Mouse (Mus musculus): ENCODE data around the gene Gm10518. TPM values are rescaled to one million over a fixed set of nuclear protein-coding genes. Genes with fewer than 3 reads are reported as not detected.
"Not testable (repeated sequence)": the region's sequence is repeated elsewhere in the genome, so short reads cannot be mapped to it uniquely, and the experiment has no call there.

The Gm10518 gene
- polyA plus RNA-seq, 1 experiment from 2014 or later = not detected

GRCm38 (mm10) chr1:179805751-179806150 lies 2.6 kb downstream of the Gm10518 start:
- H3K9ac ChIP-seq = no peak overlapping the region
- H3K27ac ChIP-seq = no peak overlapping the region
- H3K4me3 ChIP-seq = no peak overlapping the region
- no peak overlapping the region for H3K4me2 ChIP-seq
- H3K4me1 ChIP-seq = peaks cover 21% of the 10 kb centered on the region
- no peaks in the 10 kb centered on the region for H3K27me3 ChIP-seq
- no peaks in the 10 kb centered on the region for H3K36me3 ChIP-seq
- H3K9me3 ChIP-seq = no peaks in the 10 kb centered on the region
- WGBS = 84% methylated on average over 5 of the region's 5 CpGs
- no peak for ATAC-seq (ENCODE audit: borderline replicate concordance, extremely low read depth, low FRiP score, low TSS enrichment)

GRCm38 (mm10) chr1:179807468-179807867 lies 4.3 kb downstream of the Gm10518 start:
- Histone ChIP-seq H3K36me3 (no peaks in the 10 kb centered on the region), H3K9me3 (no peaks in the 10 kb centered on the region), H3K4me2 (no peak overlapping the region), H3K27ac (no peak overlapping the region), H3K4me3 (no peak overlapping the region), H3K4me1 (peaks cover 7% of the 10 kb centered on the region; the same call in 1 of the 2 replicates), H3K9ac (no peak overlapping the region), H3K27me3 (no peaks in the 10 kb centered on the region)
- no peak for ATAC-seq (ENCODE audit: borderline replicate concordance, extremely low read depth, low FRiP score, low TSS enrichment)
- WGBS = 54% methylated on average over 4 of the region's 4 CpGs

GRCm38 (mm10) chr1:179808300-179808699 lies 5.1 kb downstream of the Gm10518 start:
- ATAC-seq (ENCODE audit: borderline replicate concordance, extremely low read depth, low FRiP score, low TSS enrichment) = no peak
- Histone ChIP-seq H3K27ac (no peak overlapping the region), H3K4me3 (no peak overlapping the region), H3K27me3 (no peaks in the 10 kb centered on the region), H3K9me3 (no peaks in the 10 kb centered on the region), H3K9ac (no peak overlapping the region), H3K4me2 (no peak overlapping the region), H3K36me3 (no peaks in the 10 kb centered on the region), H3K4me1 (0 out of 2 replicates have a peak, but pooled peaks cover 7% of the 10 kb centered on the region)
- 48% methylated on average over 3 of the region's 3 CpGs for WGBS

DNA sequence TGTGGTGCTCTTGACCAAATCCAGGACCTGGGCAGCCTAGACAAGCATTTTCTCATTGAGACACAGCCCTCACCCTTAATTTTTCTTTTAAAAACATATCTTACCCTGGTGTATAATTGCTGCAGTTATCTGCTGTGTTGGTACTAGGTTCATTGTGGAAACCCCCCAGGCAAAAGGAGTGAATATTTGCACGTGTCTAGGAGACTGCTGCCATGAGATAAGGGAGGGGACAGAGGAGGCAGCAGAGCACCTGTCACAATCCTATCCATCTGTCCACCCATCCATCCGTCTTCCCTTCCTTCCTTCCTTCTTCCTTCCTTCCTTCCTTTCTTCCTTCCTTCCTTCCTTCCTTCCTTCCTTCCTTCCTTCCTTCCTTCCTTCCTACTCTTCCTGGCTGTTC lies 10.2 kb downstream of the Gm10518 start:
- H3K27me3 ChIP-seq = no peaks in the 10 kb centered on the region
- H3K27ac ChIP-seq = no peak overlapping the region
- H3K36me3 ChIP-seq = no peaks in the 10 kb centered on the region
- no peak overlapping the region for H3K4me2 ChIP-seq
- WGBS = 51% methylated on average over 2 of the region's 2 CpGs
- no peaks in the 10 kb centered on the region for H3K9me3 ChIP-seq
- H3K4me3 ChIP-seq = no peak overlapping the region
- no peaks in the 10 kb centered on the region for H3K4me1 ChIP-seq
- no peak for ATAC-seq (ENCODE audit: borderline replicate concordance, extremely low read depth, low FRiP score, low TSS enrichment)
- no peak overlapping the region for H3K9ac ChIP-seq

GRCm38 (mm10) chr1:179814616-179815015 lies 11.4 kb downstream of the Gm10518 start:
- ATAC-seq (ENCODE audit: borderline replicate concordance, extremely low read depth, low FRiP score, low TSS enrichment) = no peak
- Histone ChIP-seq H3K4me2 (no peak overlapping the region), H3K9me3 (no peaks in the 10 kb centered on the region), H3K27ac (no peak overlapping the region), H3K9ac (no peak overlapping the region), H3K4me1 (no peaks in the 10 kb centered on the region), H3K36me3 (no peaks in the 10 kb centered on the region), H3K4me3 (no peak overlapping the region), H3K27me3 (no peaks in the 10 kb centered on the region)
- 75% methylated on average over 2 of the region's 2 CpGs for WGBS

DNA sequence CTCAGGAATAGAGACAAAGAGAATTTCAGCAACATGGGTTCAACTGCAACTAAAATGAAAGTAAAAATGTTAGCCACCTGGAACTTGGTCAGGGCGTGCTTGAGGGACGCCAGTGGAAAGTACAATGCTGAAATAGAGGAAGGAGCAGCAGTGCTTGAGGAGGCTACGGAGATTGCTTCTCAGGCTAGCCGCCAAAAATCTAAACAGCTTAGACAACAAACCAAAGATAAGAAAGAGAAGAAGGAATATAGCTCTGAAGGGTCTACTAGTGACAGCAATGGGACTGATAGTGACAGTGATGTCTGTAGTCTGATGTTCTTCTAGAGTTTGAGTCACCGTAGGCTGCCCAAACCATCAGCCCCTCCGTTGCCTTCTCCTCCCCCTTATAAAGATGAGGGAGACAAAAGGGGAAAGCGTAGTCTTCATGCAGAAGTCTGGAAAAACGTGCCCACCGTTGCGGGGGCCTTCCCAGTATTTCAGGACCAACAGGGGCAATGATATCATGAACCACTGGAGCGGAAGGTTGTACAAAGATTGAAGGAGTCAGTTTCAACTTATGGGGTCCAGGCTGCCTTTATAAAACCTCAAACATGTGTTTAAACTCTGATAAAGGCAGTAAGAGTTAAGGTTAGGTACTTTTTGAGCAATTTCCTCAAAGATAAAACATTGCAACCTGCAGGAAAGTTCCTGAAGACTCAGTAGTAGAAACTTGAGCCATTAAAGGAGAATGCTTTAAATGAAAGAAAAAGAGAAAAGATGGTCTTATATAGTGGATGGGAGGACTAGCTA lies 15.5 kb downstream of the Gm10518 start:
- not testable (repeated sequence) for H3K27me3 ChIP-seq; H3K9me3 ChIP-seq; H3K4me3 ChIP-seq; H3K4me2 ChIP-seq; H3K4me1 ChIP-seq; H3K36me3 ChIP-seq; H3K9ac ChIP-seq; H3K27ac ChIP-seq; ATAC-seq (ENCODE audit: borderline replicate concordance, extremely low read depth, low FRiP score, low TSS enrichment)
- 82% methylated on average over 11 of the region's 11 CpGs for WGBS

GRCm38 (mm10) chr1:179824549-179824948 lies 21.4 kb downstream of the Gm10518 start:
- Histone ChIP-seq H3K4me3 (no peak overlapping the region), H3K4me2 (no peak overlapping the region), H3K27ac (no peak overlapping the region), H3K9me3 (no peaks in the 10 kb centered on the region), H3K4me1 (no peaks in the 10 kb centered on the region), H3K27me3 (no peaks in the 10 kb centered on the region), H3K9ac (no peak overlapping the region), H3K36me3 (no peaks in the 10 kb centered on the region)
- ATAC-seq (ENCODE audit: borderline replicate concordance, extremely low read depth, low FRiP score, low TSS enrichment) = no peak
- 61% methylated on average over 5 of the region's 5 CpGs for WGBS

- 90% methylated on average over 5 of the region's 5 CpGs for WGBS
- no peaks in the 10 kb centered on the region for H3K27me3 ChIP-seq
- H3K4me1 ChIP-seq = no peaks in the 10 kb centered on the region
- ATAC-seq (ENCODE audit: borderline replicate concordance, extremely low read depth, low FRiP score, low TSS enrichment) = no peak
- H3K27ac ChIP-seq = no peak overlapping the region
- no peaks in the 10 kb centered on the region for H3K36me3 ChIP-seq
- no peaks in the 10 kb centered on the region for H3K9me3 ChIP-seq
- H3K4me2 ChIP-seq = no peak overlapping the region
- no peak overlapping the region for H3K4me3 ChIP-seq
- no peak overlapping the region for H3K9ac ChIP-seq
These were observed 24.9 kb downstream of the Gm10518 start for GRCm38 (mm10) chr1:179828051-179828450.

DNA sequence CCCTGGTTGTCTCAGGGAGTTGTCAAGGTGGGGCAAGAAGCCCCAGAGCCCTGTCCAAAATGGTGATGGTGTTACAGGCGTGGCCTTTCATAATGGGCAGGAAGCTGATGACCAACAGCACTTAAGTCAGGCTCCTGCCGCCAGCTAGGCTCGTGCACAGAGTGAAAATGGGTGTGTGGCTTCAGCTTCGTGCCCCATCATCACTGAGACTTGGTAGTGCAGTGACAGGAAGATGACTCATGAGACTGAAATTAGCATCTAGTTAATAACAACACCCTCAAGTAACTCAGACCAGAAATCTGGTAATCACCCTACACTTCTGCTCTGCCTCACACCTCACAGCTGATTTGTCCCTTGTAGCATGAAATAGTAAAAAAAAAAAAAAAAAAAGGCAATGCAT lies 25.7 kb downstream of the Gm10518 start:
- ATAC-seq (ENCODE audit: borderline replicate concordance, extremely low read depth, low FRiP score, low TSS enrichment) = no peak
- Histone ChIP-seq H3K4me3 (no peak overlapping the region), H3K9ac (no peak overlapping the region), H3K36me3 (no peaks in the 10 kb centered on the region), H3K9me3 (no peaks in the 10 kb centered on the region), H3K4me2 (no peak overlapping the region), H3K27me3 (no peaks in the 10 kb centered on the region), H3K27ac (no peak overlapping the region), H3K4me1 (no peaks in the 10 kb centered on the region)
- WGBS = 63% methylated on average over 4 of the region's 4 CpGs

DNA sequence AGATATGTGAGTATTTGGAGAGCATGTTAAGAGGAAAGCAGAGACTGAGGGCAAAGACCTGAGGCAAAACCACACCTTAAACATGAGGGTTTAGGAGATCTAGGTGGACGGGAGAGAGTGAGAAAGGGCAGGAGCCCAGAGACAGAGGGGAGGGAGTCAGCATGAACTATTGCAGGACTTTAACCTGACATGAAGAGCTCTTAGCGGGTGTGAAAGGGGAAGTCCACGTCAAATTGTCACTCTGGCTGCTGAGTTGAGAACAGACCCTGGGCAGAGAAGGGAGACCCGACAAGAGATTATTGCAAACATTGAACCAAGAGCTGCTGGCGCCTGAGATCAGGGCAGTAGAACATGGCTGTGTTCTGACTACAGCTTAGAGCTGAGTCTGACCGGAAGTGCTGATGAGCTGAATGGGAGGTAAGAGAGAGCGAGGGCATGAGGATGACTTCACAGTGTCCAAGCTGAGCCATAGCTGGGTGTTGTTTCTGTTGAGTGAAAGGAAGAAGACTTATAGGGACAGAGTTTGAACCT lies 29.6 kb downstream of the Gm10518 start:
- H3K36me3 ChIP-seq = no peaks in the 10 kb centered on the region
- no peak overlapping the region for H3K9ac ChIP-seq
- no peaks in the 10 kb centered on the region for H3K9me3 ChIP-seq
- no peak overlapping the region for H3K4me3 ChIP-seq
- 60% methylated on average over 7 of the region's 7 CpGs for WGBS
- no peak overlapping the region for H3K4me2 ChIP-seq
- no peaks in the 10 kb centered on the region for H3K4me1 ChIP-seq
- no peak overlapping the region for H3K27ac ChIP-seq
- H3K27me3 ChIP-seq = no peaks in the 10 kb centered on the region
- no peak for ATAC-seq (ENCODE audit: borderline replicate concordance, extremely low read depth, low FRiP score, low TSS enrichment)

DNA sequence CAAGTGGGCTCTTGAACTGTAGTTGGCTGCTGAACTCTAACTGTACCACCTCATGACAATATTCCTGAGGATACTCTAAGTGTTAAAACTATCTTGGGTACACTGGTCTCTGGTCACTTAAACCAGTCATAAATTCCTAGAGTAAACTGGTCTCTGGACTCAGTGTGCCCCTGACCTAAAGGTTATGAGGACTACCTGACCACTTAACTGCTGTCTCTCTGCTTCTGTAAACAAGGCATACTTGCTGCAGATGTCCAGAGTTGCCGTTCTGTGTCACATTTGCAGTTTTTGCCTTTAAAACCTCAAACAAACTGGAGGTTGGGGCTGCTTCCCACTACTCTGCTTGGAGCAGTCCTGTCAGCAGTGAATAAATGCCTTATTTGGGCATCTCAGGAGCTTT lies 30.4 kb downstream of the Gm10518 start:
- Histone ChIP-seq H3K9me3 (no peaks in the 10 kb centered on the region), H3K9ac (no peak overlapping the region), H3K4me2 (no peak overlapping the region), H3K4me3 (no peak overlapping the region), H3K27me3 (no peaks in the 10 kb centered on the region), H3K27ac (no peak overlapping the region), H3K36me3 (no peaks in the 10 kb centered on the region), H3K4me1 (no peaks in the 10 kb centered on the region)
- ATAC-seq (ENCODE audit: borderline replicate concordance, extremely low read depth, low FRiP score, low TSS enrichment) = no peak
- 59% methylated on average over 1 of the region's 1 CpGs for WGBS

- no peak for ATAC-seq (ENCODE audit: borderline replicate concordance, extremely low read depth, low FRiP score, low TSS enrichment)
- Histone ChIP-seq H3K4me3 (no peak overlapping the region), H3K36me3 (no peaks in the 10 kb centered on the region), H3K9me3 (no peaks in the 10 kb centered on the region), H3K9ac (no peak overlapping the region), H3K27me3 (no peaks in the 10 kb centered on the region), H3K27ac (no peak overlapping the region), H3K4me1 (no peaks in the 10 kb centered on the region), H3K4me2 (no peak overlapping the region)
- 93% methylated on average over 1 of the region's 1 CpGs for WGBS
These were observed 32.7 kb downstream of the Gm10518 start for GRCm38 (mm10) chr1:179835753-179836425.

Data from lung, embryonic 15.5 days (tissue).